In the genomic region with DNA sequence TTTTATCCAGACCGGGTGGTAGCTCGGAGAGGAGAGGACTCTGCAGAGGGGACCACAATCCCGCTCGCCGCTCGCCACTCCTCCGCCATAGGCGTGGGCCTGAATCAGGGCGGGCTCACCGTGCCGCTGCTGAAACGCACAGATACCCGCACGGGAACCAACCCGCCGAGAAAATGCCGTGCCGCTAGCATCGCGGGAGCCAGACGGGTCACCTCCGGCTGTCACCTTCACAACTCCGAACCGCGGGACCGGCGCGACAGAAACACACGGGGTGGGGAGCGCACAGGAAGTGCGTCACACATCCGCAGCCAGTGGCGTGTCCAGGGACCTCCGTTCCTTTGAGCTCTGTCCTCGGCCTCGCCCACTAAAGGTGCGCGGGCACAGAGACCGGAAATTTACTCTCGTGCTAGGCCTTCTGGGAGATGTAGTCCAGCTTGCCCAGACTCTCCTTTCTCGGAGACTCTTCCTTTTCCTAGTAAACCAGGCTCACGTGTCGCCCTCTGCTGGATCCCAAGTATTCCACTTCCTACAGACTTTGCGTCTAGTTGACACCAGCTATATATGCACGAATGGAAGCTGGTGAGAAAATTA, we compare ENCODE assay signal across 8 mouse cellular contexts. TPM values are rescaled to one million over a fixed set of nuclear protein-coding genes. Genes with fewer than 3 reads are reported as not detected.
A peak's percentile ranks its signal among the peaks of the same experiment; 100 is the strongest.
DNase-seq lines count a peak whose midpoint lies in the region; ATAC-seq lines count a peak whose summit lies in the region.

A gene (minus strand): TSS at position 375 of the 591 bp plus-strand sequence.

- DNase-seq in adipocyte (ENCODE audit: low spot score), result peak; percentile 100
- peak; percentile 99 for DNase-seq in embryo, embryonic 10 days (ENCODE audit: low spot score)
- peak; percentile 89 for DNase-seq in gastrocnemius, postnatal 10 days
- DNase-seq in induced T-regulatory cell, adult 2 months (ENCODE audit: low read depth), result peak; percentile 98
- peak; percentile 98 to 99 for DNase-seq in left cerebral cortex, adult 9 months (ENCODE audit: low spot score in 2 of 2)
- DNase-seq in right cerebral cortex, postnatal 14 days, result peak; percentile 96
- DNase-seq in urinary bladder, postnatal 36 days (ENCODE audit: low spot score in 2 of 2), result peak; percentile 93 to 97

- peak; percentile 96 for ATAC-seq in megakaryocyte progenitor cell, adult 5-6 weeks (replicated peaks; ENCODE audit: poor library complexity)

RNA-seq across cellular contexts. Expression of the gene that starts here (rescaled TPM):
- total RNA-seq in gastrocnemius, postnatal 10 days (2021), result 100 to 1,000 TPM; 297 to 355 TPM
- total RNA-seq in megakaryocyte progenitor cell, adult 5-6 weeks (2015), result 123 and 135 TPM in 2 replicates
- total RNA-seq in megakaryocyte progenitor cell, adult 5-6 weeks (2017), result 223 and 254 TPM in 2 replicates

Comparison
In these comparisons a context has a peak if more than half of its experiments do, and no peak if none do; other contexts are left out.
1. Peak in every context shown above with its lines: DNase-seq and ATAC-seq.